Mouse (Mus musculus): ENCODE measurements around the gene Zfp664. TPM values are rescaled to one million over a fixed set of nuclear protein-coding genes. Genes with fewer than 3 reads are reported as not detected.

Zfp664 gene
- polyA plus RNA-seq, 1 experiment from 2014 or later = 54.2 TPM

DNA sequence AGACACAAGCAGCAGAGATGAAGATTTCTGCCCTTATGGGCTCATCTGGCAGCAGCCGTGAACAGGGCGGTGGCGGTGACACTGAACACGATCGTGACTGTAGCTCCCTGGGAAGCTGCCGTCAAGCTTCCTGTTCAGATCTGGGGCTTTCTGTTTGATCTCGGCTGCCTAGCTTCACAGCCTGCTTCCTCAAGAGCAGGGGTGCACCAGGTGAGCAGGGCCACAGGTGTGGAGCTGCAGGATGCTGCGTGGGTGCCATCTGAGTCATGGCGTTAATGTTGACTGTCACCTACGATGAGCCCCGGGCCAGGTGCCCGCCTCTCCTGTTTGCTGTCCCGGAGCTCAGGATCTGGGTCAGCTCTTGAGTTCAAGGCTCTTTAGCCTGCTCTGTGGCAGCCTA, 44.4 kb downstream of the Zfp664 start:
- no peak overlapping the region for H3K4me2 ChIP-seq (ENCODE audit: low read depth, low read length)
- ATAC-seq (replicated peaks; ENCODE audit: extremely low read depth, insufficient read depth, low FRiP score) = no peak
- no peaks in the 10 kb centered on the region for H3K36me3 ChIP-seq (ENCODE audit: control insufficient read depth, insufficient read depth)
- H3K9ac ChIP-seq (ENCODE audit: low read length) = no peak overlapping the region
- H3K4me3 ChIP-seq (ENCODE audit: low read length) = no peak overlapping the region
- no peak overlapping the region for H3K27ac ChIP-seq (ENCODE audit: low read length)
- peaks cover 3% of the 10 kb centered on the region; the same call in 1 of the 2 replicates for H3K9me3 ChIP-seq (replicated peaks; ENCODE audit: control insufficient read depth, low read length)
- H3K27me3 ChIP-seq (ENCODE audit: control insufficient read depth, insufficient read depth, low read length) = no peaks in the 10 kb centered on the region
- 60% methylated on average over 13 of the region's 13 CpGs for WGBS
- H3K4me1 ChIP-seq (ENCODE audit: control insufficient read depth, insufficient read depth, low read length) = no peaks in the 10 kb centered on the region

DNA sequence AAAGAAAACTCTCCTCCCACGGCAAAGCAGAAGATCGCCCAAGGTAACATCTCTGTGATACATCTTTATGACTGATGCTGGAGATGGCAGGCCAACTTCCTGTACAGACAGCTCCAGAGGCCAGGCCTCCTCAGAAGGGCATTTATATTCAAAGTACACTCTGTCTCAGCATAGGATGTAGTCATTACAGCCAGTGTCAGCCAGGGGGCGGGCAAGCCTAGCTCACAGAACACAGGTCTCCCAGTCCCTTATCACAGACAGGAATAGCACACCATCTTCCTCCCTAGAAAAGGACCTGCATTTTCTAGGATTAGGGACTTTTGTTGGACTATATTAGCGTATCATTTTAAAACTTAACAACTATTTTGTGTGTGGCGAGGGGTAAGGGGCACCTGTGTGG, 46.4 kb downstream of the Zfp664 start:
- no peaks in the 10 kb centered on the region for H3K36me3 ChIP-seq (ENCODE audit: control insufficient read depth, insufficient read depth)
- peaks cover 3% of the 10 kb centered on the region; the same call in 1 of the 2 replicates for H3K9me3 ChIP-seq (replicated peaks; ENCODE audit: control insufficient read depth, low read length)
- 23% methylated on average over 5 of the region's 5 CpGs for WGBS
- H3K4me3 ChIP-seq (ENCODE audit: low read length) = no peak overlapping the region
- H3K27ac ChIP-seq (ENCODE audit: low read length) = no peak overlapping the region
- H3K9ac ChIP-seq (ENCODE audit: low read length) = no peak overlapping the region
- H3K4me2 ChIP-seq (ENCODE audit: low read depth, low read length) = no peak overlapping the region
- no peaks in the 10 kb centered on the region; the same call in 1 of the 2 replicates for H3K4me1 ChIP-seq (ENCODE audit: control insufficient read depth, insufficient read depth, low read length)
- no peaks in the 10 kb centered on the region; the same call in 1 of the 2 replicates for H3K27me3 ChIP-seq (ENCODE audit: control insufficient read depth, insufficient read depth, low read length)
- ATAC-seq (replicated peaks; ENCODE audit: extremely low read depth, insufficient read depth, low FRiP score) = peak; percentile 71

DNA sequence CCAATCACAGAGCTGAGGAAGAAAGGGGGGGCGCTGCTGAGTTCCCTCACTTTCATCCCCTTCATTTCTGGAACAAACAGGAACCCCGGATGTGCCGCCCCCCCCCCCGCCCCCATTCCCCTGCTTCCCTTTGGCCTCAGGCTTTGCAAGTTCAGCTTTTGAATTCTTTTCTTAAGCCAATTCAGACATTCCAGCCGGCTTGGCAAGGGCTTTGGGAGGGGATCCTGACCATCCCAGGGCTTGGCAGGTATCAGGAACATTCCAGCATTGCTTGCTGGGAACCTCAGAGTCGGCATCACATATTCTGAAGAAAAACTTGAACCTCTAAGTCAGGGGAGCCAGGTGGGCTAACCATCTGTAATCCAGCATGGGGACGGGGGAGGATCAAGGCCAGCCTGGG, 49.8 kb downstream of the Zfp664 start:
- WGBS = 46% methylated on average over 6 of the region's 7 CpGs
- Histone ChIP-seq H3K27me3 (ENCODE audit: control insufficient read depth, insufficient read depth, low read length) (no peaks in the 10 kb centered on the region; the same call in 1 of the 2 replicates), H3K9me3 (replicated peaks; ENCODE audit: control insufficient read depth, low read length) (peaks cover 3% of the 10 kb centered on the region; the same call in 1 of the 2 replicates), H3K4me2 (ENCODE audit: low read depth, low read length) (no peak overlapping the region), H3K27ac (ENCODE audit: low read length) (no peak overlapping the region), H3K4me3 (ENCODE audit: low read length) (no peak overlapping the region), H3K9ac (ENCODE audit: low read length) (no peak overlapping the region), H3K36me3 (ENCODE audit: control insufficient read depth, insufficient read depth) (no peaks in the 10 kb centered on the region), H3K4me1 (ENCODE audit: control insufficient read depth, insufficient read depth, low read length) (no peaks in the 10 kb centered on the region; the same call in 1 of the 2 replicates)
- ATAC-seq (replicated peaks; ENCODE audit: extremely low read depth, insufficient read depth, low FRiP score) = no peak

DNA sequence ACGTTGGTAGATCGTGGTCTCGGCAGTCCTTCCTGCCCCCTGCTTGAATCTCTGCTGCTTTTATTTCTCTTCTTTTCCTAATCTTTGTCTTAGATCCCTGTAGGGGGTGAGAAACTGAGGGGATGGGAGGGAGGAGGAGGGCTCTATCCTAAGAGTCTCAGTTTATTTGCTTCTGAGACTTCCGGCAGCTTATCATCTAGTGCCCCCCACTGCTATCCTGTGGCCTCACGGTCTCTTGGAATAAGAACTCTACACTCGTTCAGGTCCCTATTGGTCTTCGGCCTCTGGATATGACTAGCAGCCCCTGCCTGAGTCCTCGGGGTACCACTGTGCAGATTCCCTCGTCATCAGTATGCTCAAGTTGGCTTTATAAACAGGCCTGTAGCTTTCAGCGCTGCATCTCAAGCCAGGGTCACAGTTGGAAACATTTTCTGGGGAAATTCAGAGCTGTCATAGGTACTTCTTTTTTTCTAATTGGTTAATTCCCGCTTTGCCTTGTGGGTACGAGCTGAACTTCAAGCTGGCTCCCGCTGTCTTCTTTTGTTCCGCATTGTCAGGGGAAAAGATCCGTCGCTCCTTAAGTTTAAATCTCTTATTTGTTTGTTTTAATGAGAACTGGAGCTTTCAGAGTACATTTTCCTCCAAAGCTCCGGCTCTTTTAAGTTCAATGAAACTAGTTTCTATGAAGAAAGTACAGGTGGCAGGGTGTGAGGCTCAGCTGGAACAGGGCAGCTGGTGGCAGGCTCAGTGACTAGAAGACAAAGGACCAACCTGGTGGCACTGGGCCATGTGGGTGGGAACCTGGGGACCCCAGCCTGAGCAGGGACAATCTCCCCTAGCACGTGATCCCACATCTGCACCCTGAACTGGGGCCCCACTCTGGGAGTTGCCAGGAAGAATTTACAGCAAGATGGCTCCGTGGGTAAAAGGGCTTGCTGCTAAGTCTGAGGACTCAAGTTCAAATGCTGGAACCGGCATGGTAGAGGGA, 50.7 kb downstream of the Zfp664 start:
- H3K27ac ChIP-seq (ENCODE audit: low read length) = no peak overlapping the region
- no peaks in the 10 kb centered on the region; the same call in 1 of the 2 replicates for H3K27me3 ChIP-seq (ENCODE audit: control insufficient read depth, insufficient read depth, low read length)
- H3K9ac ChIP-seq (ENCODE audit: low read length) = no peak overlapping the region
- WGBS = 49% methylated on average over 20 of the region's 20 CpGs
- no peak overlapping the region for H3K4me2 ChIP-seq (ENCODE audit: low read depth, low read length)
- peaks cover 3% of the 10 kb centered on the region; the same call in 1 of the 2 replicates for H3K9me3 ChIP-seq (replicated peaks; ENCODE audit: control insufficient read depth, low read length)
- no peaks in the 10 kb centered on the region; the same call in 1 of the 2 replicates for H3K4me1 ChIP-seq (ENCODE audit: control insufficient read depth, insufficient read depth, low read length)
- H3K4me3 ChIP-seq (ENCODE audit: low read length) = no peak overlapping the region
- no peaks in the 10 kb centered on the region for H3K36me3 ChIP-seq (ENCODE audit: control insufficient read depth, insufficient read depth)
- no peak for ATAC-seq (replicated peaks; ENCODE audit: extremely low read depth, insufficient read depth, low FRiP score)

DNA sequence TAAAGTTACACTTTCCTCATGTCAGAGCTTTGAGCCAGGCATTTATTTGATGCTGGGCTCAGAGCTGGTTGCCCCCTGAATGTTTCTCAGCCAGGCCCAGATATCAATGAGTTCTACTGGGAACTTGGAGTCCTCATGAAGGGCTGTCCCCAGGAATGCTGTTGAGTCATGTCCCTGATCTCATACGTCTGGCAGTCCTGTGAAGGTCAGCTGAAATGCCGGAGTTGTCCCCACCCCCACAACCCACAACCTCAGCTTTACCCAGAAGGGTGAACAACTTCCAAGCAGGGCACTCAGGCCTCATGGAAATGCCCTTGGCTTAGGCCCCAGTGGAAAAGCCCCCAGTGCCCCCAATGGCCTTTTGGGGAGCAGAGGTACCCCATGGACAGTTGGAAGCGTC, 57.3 kb downstream of the Zfp664 start:
- Histone ChIP-seq H3K4me1 (ENCODE audit: control insufficient read depth, insufficient read depth, low read length) (peaks cover 13% of the 10 kb centered on the region), H3K9me3 (replicated peaks; ENCODE audit: control insufficient read depth, low read length) (peaks cover 5% of the 10 kb centered on the region), H3K4me2 (ENCODE audit: low read depth, low read length) (no peak overlapping the region), H3K36me3 (ENCODE audit: control insufficient read depth, insufficient read depth) (no peaks in the 10 kb centered on the region), H3K9ac (ENCODE audit: low read length) (no peak overlapping the region), H3K27ac (ENCODE audit: low read length) (no peak overlapping the region), H3K4me3 (ENCODE audit: low read length) (no peak overlapping the region), H3K27me3 (ENCODE audit: control insufficient read depth, insufficient read depth, low read length) (no peaks in the 10 kb centered on the region)
- 45% methylated on average over 3 of the region's 3 CpGs for WGBS
- 0 out of 2 replicates have a peak, but pooled peaks have one; percentile 45 for ATAC-seq (replicated peaks; ENCODE audit: extremely low read depth, insufficient read depth, low FRiP score)

DNA sequence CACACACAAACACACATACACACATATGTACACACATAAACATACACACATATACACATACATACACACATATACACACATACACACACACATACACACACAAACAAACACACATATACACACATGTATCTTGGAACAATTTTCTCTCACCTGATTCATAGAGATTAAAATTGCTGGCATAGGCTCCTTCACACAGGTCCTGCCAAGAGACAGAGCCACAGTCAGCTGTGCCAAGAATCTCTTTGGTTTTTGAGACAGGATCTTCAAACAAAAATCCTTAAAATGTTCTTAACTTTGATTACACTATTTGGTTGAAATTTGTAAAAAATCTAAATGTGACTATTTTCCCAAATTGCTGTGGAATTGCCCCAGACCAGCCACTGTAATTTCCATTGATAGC, 58.9 kb downstream of the Zfp664 start:
- no peaks in the 10 kb centered on the region for H3K36me3 ChIP-seq (ENCODE audit: control insufficient read depth, insufficient read depth)
- peaks cover 13% of the 10 kb centered on the region for H3K4me1 ChIP-seq (ENCODE audit: control insufficient read depth, insufficient read depth, low read length)
- H3K27me3 ChIP-seq (ENCODE audit: control insufficient read depth, insufficient read depth, low read length) = no peaks in the 10 kb centered on the region
- peaks cover 5% of the 10 kb centered on the region for H3K9me3 ChIP-seq (replicated peaks; ENCODE audit: control insufficient read depth, low read length)
- no peak for ATAC-seq (replicated peaks; ENCODE audit: extremely low read depth, insufficient read depth, low FRiP score)
- no peak overlapping the region for H3K4me3 ChIP-seq (ENCODE audit: low read length)
- H3K4me2 ChIP-seq (ENCODE audit: low read depth, low read length) = no peak overlapping the region
- H3K9ac ChIP-seq (ENCODE audit: low read length) = no peak overlapping the region
- no peak overlapping the region for H3K27ac ChIP-seq (ENCODE audit: low read length)

DNA sequence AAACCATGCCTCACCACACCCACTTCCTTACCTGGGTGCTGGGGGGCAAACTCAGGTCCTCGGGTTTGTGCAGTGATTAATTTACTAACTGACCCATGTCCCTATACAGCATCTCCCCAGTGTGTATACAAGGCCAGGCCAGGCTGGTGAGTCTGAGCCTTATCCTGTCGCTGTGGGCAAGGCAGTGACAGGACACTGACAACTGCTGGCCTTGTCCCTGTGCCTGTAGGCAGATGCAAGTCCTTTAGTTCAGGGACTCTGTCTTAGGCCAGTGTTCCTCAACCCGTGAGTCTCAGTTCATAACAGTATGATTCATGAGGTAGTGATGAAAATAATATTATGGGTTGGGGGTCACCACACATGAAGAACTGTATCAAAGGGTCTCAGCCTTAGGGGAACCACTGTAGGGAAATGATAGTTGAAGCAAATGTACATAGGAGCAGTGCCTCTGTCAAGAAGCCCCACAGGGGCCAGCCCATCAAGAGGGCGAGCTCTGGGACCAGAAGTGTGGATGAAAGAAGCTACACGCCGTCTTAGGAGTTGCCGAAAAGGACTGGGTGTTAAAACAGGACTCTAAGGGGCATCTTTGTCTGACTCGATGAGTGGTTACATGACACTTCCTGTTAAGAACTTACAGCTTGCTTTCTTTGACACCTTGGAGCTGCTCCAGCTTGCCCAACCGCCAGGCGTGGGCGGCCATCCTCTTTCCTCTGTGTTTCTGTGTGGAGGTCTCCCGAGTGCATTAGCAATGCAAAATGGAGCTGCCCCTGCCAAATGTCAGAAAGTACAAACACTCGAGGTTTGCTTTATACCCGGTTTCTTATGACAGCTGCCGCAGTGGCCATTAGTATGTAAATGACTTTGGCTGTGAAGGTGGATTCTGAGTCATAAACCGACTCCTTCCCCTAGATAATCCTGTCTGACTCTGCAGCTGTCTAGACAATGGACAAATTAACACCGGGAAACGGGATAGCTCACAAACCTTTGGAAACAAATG, 60.2 kb downstream of the Zfp664 start:
- peaks cover 13% of the 10 kb centered on the region for H3K4me1 ChIP-seq (ENCODE audit: control insufficient read depth, insufficient read depth, low read length)
- peak overlapping the region; percentile 28 for H3K27ac ChIP-seq (ENCODE audit: low read length)
- no peaks in the 10 kb centered on the region for H3K36me3 ChIP-seq (ENCODE audit: control insufficient read depth, insufficient read depth)

DNA sequence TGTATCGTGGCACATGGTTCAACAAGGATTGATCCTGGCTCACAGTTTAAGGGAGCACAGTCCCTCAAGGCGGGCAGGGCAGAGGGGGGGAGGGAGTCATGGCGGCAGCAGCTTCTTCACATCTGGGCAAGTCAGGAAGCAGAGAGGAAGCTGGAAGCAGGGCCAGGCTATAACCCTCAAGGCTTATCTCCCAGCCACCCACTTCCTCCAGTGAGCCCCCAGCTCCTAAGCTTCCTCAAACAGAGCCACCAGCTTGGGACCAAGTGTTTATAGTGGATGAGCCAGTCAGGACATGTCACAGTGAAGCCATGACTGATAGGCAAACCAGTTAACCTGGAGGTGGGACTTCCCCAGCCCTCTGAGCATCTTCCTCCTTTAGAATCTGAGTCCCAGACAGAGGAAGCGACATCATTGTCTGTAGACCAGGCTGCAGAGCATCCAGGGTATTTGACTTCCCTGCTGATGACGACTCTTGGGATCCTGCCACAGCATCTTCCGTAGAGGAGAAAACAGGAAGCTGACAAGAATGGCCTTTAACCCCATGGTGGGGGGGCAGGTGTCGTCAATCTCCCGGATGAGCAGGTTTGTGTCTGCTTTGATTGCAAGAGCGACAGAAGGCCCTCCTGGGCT, 67.0 kb downstream of the Zfp664 start:
- peaks cover 6% of the 10 kb centered on the region for H3K9me3 ChIP-seq (replicated peaks; ENCODE audit: control insufficient read depth, low read length)
- no peak overlapping the region for H3K9ac ChIP-seq (ENCODE audit: low read length)
- H3K4me3 ChIP-seq (ENCODE audit: low read length) = no peak overlapping the region
- no peaks in the 10 kb centered on the region for H3K36me3 ChIP-seq (ENCODE audit: control insufficient read depth, insufficient read depth)
- no peaks in the 10 kb centered on the region for H3K4me1 ChIP-seq (ENCODE audit: control insufficient read depth, insufficient read depth, low read length)
- no peak overlapping the region for H3K4me2 ChIP-seq (ENCODE audit: low read depth, low read length)
- no peaks in the 10 kb centered on the region for H3K27me3 ChIP-seq (ENCODE audit: control insufficient read depth, insufficient read depth, low read length)
- H3K27ac ChIP-seq (ENCODE audit: low read length) = no peak overlapping the region
- ATAC-seq (replicated peaks; ENCODE audit: extremely low read depth, insufficient read depth, low FRiP score) = no peak
- 63% methylated on average over 9 of the region's 9 CpGs for WGBS

More for the DNA sequence above, 60.2 kb downstream of the Zfp664 start:
- Histone ChIP-seq H3K4me2 (ENCODE audit: low read depth, low read length) (peak overlapping the region; percentile 46), H3K9me3 (replicated peaks; ENCODE audit: control insufficient read depth, low read length) (peaks cover 5% of the 10 kb centered on the region), H3K9ac (ENCODE audit: low read length) (no peak overlapping the region), H3K4me3 (ENCODE audit: low read length) (no peak overlapping the region), H3K27me3 (ENCODE audit: control insufficient read depth, insufficient read depth, low read length) (no peaks in the 10 kb centered on the region)
- peak; percentile 49; the same call in 1 of the 2 replicates for ATAC-seq (replicated peaks; ENCODE audit: extremely low read depth, insufficient read depth, low FRiP score)
- 19% methylated on average over 18 of the region's 18 CpGs for WGBS
